Mouse (Mus musculus): ENCODE data around the gene Ctbp1. TPM values are rescaled to one million over a fixed set of nuclear protein-coding genes. Genes with fewer than 3 reads are reported as not detected.

Gene Ctbp1
- total and polyA plus RNA-seq, 3 experiments, result 353 to 595 (median 443) TPM

DNA sequence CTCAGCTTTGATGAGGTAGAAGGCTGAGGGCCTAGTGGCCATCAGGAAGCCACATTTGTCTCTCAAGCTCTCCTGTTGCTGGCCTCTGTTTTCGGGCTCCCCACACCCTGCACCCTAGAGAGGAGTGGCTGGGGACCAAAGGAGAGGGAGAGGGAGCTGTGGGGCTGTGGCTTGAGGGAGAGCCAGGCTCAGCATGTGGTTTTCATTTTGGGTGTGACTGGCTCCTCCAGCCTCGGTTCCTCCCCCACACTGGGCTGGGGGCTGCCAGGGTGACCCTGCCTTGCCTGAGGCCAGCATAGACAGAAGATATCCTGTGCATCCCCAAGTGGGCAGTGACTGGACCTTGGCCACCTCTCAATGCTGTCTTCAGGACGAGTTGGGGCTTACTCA is 36.5 kb downstream of the Ctbp1 start:
- H3K27ac ChIP-seq (ENCODE audit: control insufficient read depth, low read depth, low read length), result no peak overlapping the region
- peaks cover 0 to 2% of the 10 kb centered on the region in 2 experiments; a peak in 3 of 4 replicates for H3K27me3 ChIP-seq (ENCODE audit: control insufficient read depth in 1 of 2, insufficient read depth in 2 of 2, low read length in 2 of 2)
- no peaks in the 10 kb centered on the region for H3K79me2 ChIP-seq (ENCODE audit: control insufficient read depth, insufficient read depth, low read length, poor library complexity)
- no peak for DNase-seq (ENCODE audit: low read depth, low spot score)
- no peak overlapping the region for H3K4me3 ChIP-seq (ENCODE audit: control insufficient read depth in 1 of 2, insufficient read depth in 1 of 2, low read depth in 2 of 2, low read length in 2 of 2)
- H3K9me3 ChIP-seq (replicated peaks; ENCODE audit: insufficient read depth, low read length), result no peaks in the 10 kb centered on the region
- H3K9ac ChIP-seq (ENCODE audit: control insufficient read depth, low read depth, low read length, poor library complexity, severe bottlenecking), result no peak overlapping the region
- TF ChIP-seq ZKSCAN1 (IDR thresholded peaks at IDR 0.05; ENCODE audit: low read depth, low read length) (no peak), SMC3 (IDR thresholded peaks at IDR 0.05; ENCODE audit: low read depth, low read length) (no peak), MAZ (IDR thresholded peaks at IDR 0.05; ENCODE audit: low read depth, low read length) (no peak), MYC (IDR thresholded peaks at IDR 0.05; ENCODE audit: low read depth, low read length) (no peak), JUND (IDR thresholded peaks at IDR 0.05; ENCODE audit: low read depth, low read length) (no peak), ETS1 (IDR thresholded peaks at IDR 0.05; ENCODE audit: low read depth, low read length) (no peak), POLR2A (IDR thresholded peaks at IDR 0.05; ENCODE audit: control insufficient read depth in 1 of 2, insufficient read depth in 1 of 2, low read depth in 1 of 2, low read length in 2 of 2, poor library complexity in 1 of 2) (no peak), TBP (IDR thresholded peaks at IDR 0.05; ENCODE audit: low read depth, low read length) (no peak), UBTF (IDR thresholded peaks at IDR 0.05; ENCODE audit: borderline replicate concordance, insufficient read depth, low read depth, low read length) (no peak), ZC3H11A (IDR thresholded peaks at IDR 0.05; ENCODE audit: low read depth, low read length) (no peak), RCOR1 (IDR thresholded peaks at IDR 0.05; ENCODE audit: low read depth, low read length) (no peak), CHD2 (IDR thresholded peaks at IDR 0.05; ENCODE audit: low read length) (no peak), ZNF384 (IDR thresholded peaks at IDR 0.05; ENCODE audit: low read depth, low read length) (no peak), MEF2A (IDR thresholded peaks at IDR 0.05; ENCODE audit: extremely low read depth, insufficient replicate concordance, low read depth, low read length, poor library complexity, severe bottlenecking) (no peak)
- H3K36me3 ChIP-seq (ENCODE audit: control insufficient read depth in 1 of 2, insufficient read depth in 2 of 2, low read length in 2 of 2), result no peaks in the 10 kb centered on the region
- no peaks in the 10 kb centered on the region for H3K4me1 ChIP-seq (ENCODE audit: control insufficient read depth in 1 of 2, insufficient read depth in 2 of 2, low read length in 2 of 2)

DNA sequence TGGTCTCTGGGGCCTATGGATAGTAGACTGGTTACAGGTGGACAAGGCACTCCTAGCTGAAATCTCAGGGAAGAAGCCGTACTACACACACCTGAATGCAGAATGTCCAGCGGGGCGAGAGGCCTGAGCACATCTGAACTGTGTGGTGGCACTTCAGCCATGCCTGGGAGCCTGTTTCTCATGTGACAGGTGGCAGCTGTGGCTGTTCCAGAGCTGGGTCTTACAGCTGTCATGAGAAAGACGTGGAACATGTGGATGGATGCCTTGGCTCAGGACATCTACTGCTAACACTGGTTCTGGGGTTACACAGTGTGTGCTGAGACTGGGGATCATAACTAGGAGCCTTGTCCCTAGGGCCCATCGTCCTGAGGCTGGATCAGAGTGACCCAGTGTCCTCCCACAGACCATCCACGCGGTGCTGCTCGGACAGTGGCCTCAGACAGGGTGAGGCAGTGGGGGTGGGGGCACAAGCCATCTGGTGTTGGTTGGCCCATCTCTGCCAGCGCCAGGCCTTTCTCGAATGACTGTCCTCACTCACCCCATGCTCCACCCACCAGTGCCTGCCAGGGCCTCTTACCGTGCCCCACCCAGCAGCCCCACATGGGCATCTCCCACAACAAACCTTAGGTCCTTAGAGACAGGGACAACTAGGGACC is 37.1 kb downstream of the Ctbp1 start:
- no peak for DNase-seq (ENCODE audit: low read depth, low spot score)
- Histone ChIP-seq H3K27me3 (ENCODE audit: control insufficient read depth in 1 of 2, insufficient read depth in 2 of 2, low read length in 2 of 2) (peaks cover 5 to 7% of the 10 kb centered on the region in 2 experiments), H3K27ac (ENCODE audit: control insufficient read depth, low read depth, low read length) (no peak overlapping the region), H3K79me2 (ENCODE audit: control insufficient read depth, insufficient read depth, low read length, poor library complexity) (no peaks in the 10 kb centered on the region), H3K9ac (ENCODE audit: control insufficient read depth, low read depth, low read length, poor library complexity, severe bottlenecking) (no peak overlapping the region), H3K4me3 (ENCODE audit: control insufficient read depth in 1 of 2, insufficient read depth in 1 of 2, low read depth in 2 of 2, low read length in 2 of 2) (no peak overlapping the region), H3K36me3 (ENCODE audit: control insufficient read depth in 1 of 2, insufficient read depth in 2 of 2, low read length in 2 of 2) (no peaks in the 10 kb centered on the region), H3K9me3 (replicated peaks; ENCODE audit: insufficient read depth, low read length) (no peaks in the 10 kb centered on the region), H3K4me1 (ENCODE audit: control insufficient read depth in 1 of 2, insufficient read depth in 2 of 2, low read length in 2 of 2) (no peaks in the 10 kb centered on the region)
- TF ChIP-seq POLR2AphosphoS2 (IDR thresholded peaks at IDR 0.05; ENCODE audit: low read length) (no peak), MAX (IDR thresholded peaks at IDR 0.05; ENCODE audit: low read length) (no peak), CTCF (IDR thresholded peaks at IDR 0.05 in 2 of 3, conservative IDR thresholded peaks at IDR 0.05 in 1 of 3; ENCODE audit: control insufficient read depth in 1 of 3, insufficient read depth in 1 of 3, low read depth in 2 of 3, low read length in 3 of 3, poor library complexity in 1 of 3, severe bottlenecking in 1 of 3) (no peak), JUND (IDR thresholded peaks at IDR 0.05; ENCODE audit: low read depth, low read length) (no peak), CHD2 (IDR thresholded peaks at IDR 0.05; ENCODE audit: low read length) (no peak), TAL1 (IDR thresholded peaks at IDR 0.05; ENCODE audit: low read length) (no peak), CHD1 (IDR thresholded peaks at IDR 0.05; ENCODE audit: low read depth, low read length) (no peak), ELF1 (IDR thresholded peaks at IDR 0.05; ENCODE audit: low read depth, low read length) (no peak), GATA1 (IDR thresholded peaks at IDR 0.05; ENCODE audit: low read depth, low read length) (no peak), SIN3A (IDR thresholded peaks at IDR 0.05; ENCODE audit: low read length) (no peak), ZMIZ1 (IDR thresholded peaks at IDR 0.05; ENCODE audit: low read depth, low read length) (no peak), MYB (IDR thresholded peaks at IDR 0.05; ENCODE audit: low read depth, low read length) (no peak)

Data from MEL (cell line).